Mouse (Mus musculus) layer of hippocampus, adult 2 months (tissue): Measurements from ENCODE around the gene Mcpt9. TPM values are rescaled to one million over a fixed set of nuclear protein-coding genes. Genes with fewer than 3 reads are reported as not detected.
A peak's percentile ranks its signal among the peaks of the same experiment; 100 is the strongest.
"Not testable (repeated sequence)": the region's sequence is repeated elsewhere in the genome, so short reads cannot be mapped to it uniquely, and the experiment has no call there.

ENCODE experiments used
- DNase-seq, 2 experiments: peaks; one replicate each; pipeline ENCODE4 v3.0.0; 2022; ENCODE audit warnings: low spot score in 2 of 2
- H3K27ac ChIP-seq: fragments of 200-600 bp; 2 replicates; pipeline ENCODE4 v1.8.1; 2022
- H3K4me3 ChIP-seq: fragments of 200-600 bp; 2 replicates; pipeline ENCODE4 v1.8.1; 2022; ENCODE audit warnings: mild to moderate bottlenecking
- CTCF ChIP-seq: fragments of 200-600 bp; conservative IDR thresholded peaks from 2 replicates; pipeline ENCODE4 v1.8.1; 2022; ENCODE audit warnings: antibody characterized with exemption, mild to moderate bottlenecking, moderate library complexity
- long read RNA-seq, 2 experiments: library from polyadenylated mRNA; stranded (forward); transcript quantifications; one replicate each; pipeline ENCODE4 v2.0.0; 2021; ENCODE audit warnings: borderline mapping rate in 2 of 2
- total RNA-seq, 2 experiments: library from RNA; stranded (reverse); gene quantifications; 2 replicates each; pipeline ENCODE4 v1.2.3; 2021

The Mcpt9 gene
- not detected for total RNA-seq
- long read RNA-seq, experiment 1, result 0 reads
- long read RNA-seq, experiment 2, result 0 reads

DNA sequence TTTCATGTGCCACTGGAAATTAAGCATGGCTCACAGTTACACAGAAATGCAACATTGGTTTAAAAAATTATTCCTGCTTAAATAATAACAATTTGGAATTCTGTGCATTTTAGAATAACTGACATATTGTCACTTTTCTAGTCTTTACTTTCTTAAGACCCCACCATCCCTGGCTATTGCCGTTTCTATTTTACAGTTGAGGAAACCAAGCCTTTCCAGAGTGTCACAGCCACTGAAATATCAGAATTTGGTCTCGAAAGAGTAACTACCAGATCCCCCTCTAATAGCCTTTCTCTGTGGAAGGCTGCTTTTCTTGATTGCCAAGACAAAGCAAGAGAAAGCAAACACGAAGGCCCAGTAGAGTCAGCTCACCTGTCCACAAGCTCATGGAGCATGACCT, at the start of gene Mcpt9:
Gene Mcpt9, minus strand, starts transcription at position 101 of the 400 bp plus-strand sequence.
- H3K27ac ChIP-seq, H3K4me3 ChIP-seq, DNase-seq: not testable (repeated sequence)

- not testable (repeated sequence) for H3K27ac ChIP-seq, H3K4me3 ChIP-seq, DNase-seq
Measured at GRCm38 (mm10) chr14:56062213-56062612, 31.9 kb upstream of the Mcpt9 start, which contains the start of gene Mcpt4. Gene Mcpt4, minus strand, starts transcription at chr14:56062313.

DNA sequence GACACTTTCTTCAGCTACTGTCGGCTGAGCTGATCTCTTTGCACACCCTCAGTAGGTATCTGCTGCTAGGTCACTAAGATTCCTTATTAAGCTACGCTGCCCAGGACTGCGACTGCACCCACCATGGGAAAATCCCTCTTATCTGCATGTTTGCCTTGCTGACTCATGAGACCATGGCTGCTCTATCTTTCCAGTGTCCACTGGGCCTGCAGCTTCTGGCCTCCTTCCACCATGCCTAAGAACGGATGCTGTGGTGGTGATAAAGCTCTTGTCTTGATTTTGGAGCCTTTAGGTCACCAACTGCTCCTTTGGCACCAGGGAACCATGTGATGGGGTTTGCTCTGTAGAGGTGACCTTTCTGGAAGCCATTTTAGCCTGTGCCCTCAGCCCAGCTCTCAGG, 27.4 kb upstream of the Mcpt9 start:
- no peak overlapping the region for H3K27ac ChIP-seq
- DNase-seq, result no peak

GRCm38 (mm10) chr14:56055408-56055807, 25.1 kb upstream of the Mcpt9 start:
- no peak for DNase-seq
- no peak overlapping the region for H3K4me3 ChIP-seq
- peak; percentile 24; the same call in 1 of the 2 replicates for TF ChIP-seq CTCF

More for the DNA sequence above, 27.4 kb upstream of the Mcpt9 start:
- TF ChIP-seq CTCF, result no peak
- no peak overlapping the region for H3K4me3 ChIP-seq

DNA sequence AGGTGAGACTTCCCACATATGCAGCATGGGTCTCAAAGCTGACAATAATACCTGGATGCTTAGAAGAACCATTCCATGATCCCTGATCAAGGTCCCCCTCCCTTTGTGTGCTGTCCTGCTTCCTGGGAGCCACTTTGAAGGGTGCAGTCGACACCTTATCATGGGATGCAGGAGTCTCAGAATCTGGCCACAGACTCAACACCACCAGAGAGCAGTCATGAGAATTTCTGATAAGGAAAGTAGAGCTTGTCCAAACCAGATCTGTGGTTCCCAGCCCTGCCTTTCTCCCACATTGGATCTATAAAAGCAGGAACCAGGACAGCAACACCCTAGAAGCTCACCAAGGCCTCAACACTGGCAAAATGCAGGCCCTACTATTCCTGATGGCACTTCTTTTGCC, 11.5 kb upstream of the Mcpt9 start, which contains the start of gene Mcpt2:
Gene Mcpt2, plus strand, starts transcription at position 250 of the 400 bp plus-strand sequence.
- H3K4me3 ChIP-seq, H3K27ac ChIP-seq, DNase-seq: not testable (repeated sequence)

More at GRCm38 (mm10) chr14:56055408-56055807, 25.1 kb upstream of the Mcpt9 start:
- H3K27ac ChIP-seq, result no peak overlapping the region

- no peak for DNase-seq
- no peak for TF ChIP-seq CTCF
- Histone ChIP-seq H3K4me3 (no peak overlapping the region), H3K27ac (no peak overlapping the region)
Measured at GRCm38 (mm10) chr14:56034433-56034832, 4.1 kb upstream of the Mcpt9 start.

DNA sequence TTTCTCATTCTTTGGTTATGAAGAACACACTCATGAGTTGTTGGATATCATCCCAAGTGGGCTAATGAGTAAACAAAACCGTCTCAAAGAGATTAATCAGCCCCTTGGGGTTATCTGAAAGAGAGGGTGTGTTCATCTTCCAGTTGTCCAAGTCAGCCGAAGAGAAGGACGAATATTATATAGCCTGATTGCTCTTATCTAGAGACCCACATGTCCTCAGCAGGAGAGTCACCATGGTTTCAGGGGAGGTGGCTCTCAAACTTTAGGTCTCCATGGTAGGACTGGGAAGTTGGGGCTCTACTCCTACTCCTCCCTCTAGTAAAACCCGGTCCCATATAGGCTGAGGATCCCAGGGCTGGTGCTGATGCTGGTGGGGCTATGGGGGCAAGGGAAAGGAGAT, 9.0 kb downstream of the Mcpt9 start:
- H3K27ac ChIP-seq, H3K4me3 ChIP-seq, DNase-seq: not testable (repeated sequence)

DNA sequence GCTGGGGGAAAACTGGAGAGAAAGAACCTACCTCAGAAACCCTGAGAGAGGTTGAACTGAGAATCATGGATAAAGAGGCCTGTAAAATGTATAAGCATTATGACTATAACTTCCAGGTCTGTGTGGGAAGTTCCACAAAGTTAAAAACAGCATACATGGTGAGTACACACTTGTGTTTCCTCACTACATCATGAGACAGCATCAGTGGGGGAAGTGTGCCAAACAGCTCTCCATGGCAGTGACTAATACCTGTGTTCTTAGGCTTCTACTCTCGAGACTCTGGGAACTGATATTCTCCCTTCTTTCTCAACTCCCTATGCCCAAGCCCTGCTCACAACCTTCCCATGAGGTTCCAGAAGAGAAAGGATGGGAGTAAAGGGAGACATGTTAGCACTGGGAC, 10.8 kb downstream of the Mcpt9 start:
- TF ChIP-seq CTCF, result no peak
- no peak for DNase-seq
- no peak overlapping the region for H3K27ac ChIP-seq
- H3K4me3 ChIP-seq, result no peak overlapping the region

- not testable (repeated sequence) for H3K27ac ChIP-seq, DNase-seq, H3K4me3 ChIP-seq
Measured at GRCm38 (mm10) chr14:56017671-56018070, 12.6 kb downstream of the Mcpt9 start, which contains the start of gene Mcpt1. Gene Mcpt1, plus strand, starts transcription at chr14:56017971.

DNA sequence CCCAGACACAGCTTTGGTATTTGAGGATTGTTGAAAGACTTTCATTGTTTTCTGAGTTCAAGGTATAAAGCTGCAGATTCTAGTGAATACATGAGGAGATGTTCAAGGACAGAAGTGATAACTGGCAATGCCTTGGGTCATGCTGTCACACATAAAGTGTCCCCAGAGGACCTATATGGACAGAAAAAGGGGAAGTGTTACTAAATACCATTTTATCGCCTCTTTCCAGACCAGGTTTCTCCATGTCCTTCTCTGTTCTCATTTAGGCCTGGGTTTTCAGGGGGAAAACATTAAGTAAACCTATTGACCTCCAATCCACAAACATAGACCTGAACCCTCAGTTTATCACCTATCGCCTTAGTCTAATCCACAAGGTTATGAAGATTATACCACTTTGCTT, 16.4 kb downstream of the Mcpt9 start:
- TF ChIP-seq CTCF, result no peak

GRCm38 (mm10) chr14:56013147-56013546, 17.1 kb downstream of the Mcpt9 start:
- DNase-seq, result no peak
- Histone ChIP-seq H3K27ac (no peak overlapping the region), H3K4me3 (no peak overlapping the region)
- TF ChIP-seq CTCF, result no peak

More for the DNA sequence above, 16.4 kb downstream of the Mcpt9 start:
- Histone ChIP-seq H3K4me3 (no peak overlapping the region), H3K27ac (no peak overlapping the region)
- no peak for DNase-seq

GRCm38 (mm10) chr14:55987464-55987863, 42.8 kb downstream of the Mcpt9 start:
- not testable (repeated sequence) for DNase-seq, H3K27ac ChIP-seq

More at GRCm38 (mm10) chr14:55987464-55987863, 42.8 kb downstream of the Mcpt9 start:
- H3K4me3 ChIP-seq, result not testable (repeated sequence)

Other genes with a start within 250 kb of the Mcpt9 start
- 1 to 10 TPM; 4.4 to 5.6 TPM for gene Adcy4, start 246.4 kb downstream of the Mcpt9 start, total RNA-seq
- 1 to 10 TPM; 1.2 to 2.9 TPM for gene Ripk3, start 241.6 kb downstream of the Mcpt9 start, total RNA-seq
- gene Nfatc4, start 207.4 kb downstream of the Mcpt9 start, total RNA-seq, result 1 to 10 TPM; 2.6 TPM
- 1 to 10 TPM; 7.9 to 8.9 TPM for gene Nynrin, start 176.5 kb downstream of the Mcpt9 start, total RNA-seq
- under 1 TPM; 0.32 to 0.54 TPM for gene Cbln3, start 146.1 kb downstream of the Mcpt9 start, total RNA-seq
- gene Khnyn, start 145.5 kb downstream of the Mcpt9 start, total RNA-seq, result 10 to 100 TPM; 13.2 to 14.7 TPM
- 10 to 100 TPM; 63.5 to 78.7 TPM for gene Sdr39u1, start 130.2 kb downstream of the Mcpt9 start, total RNA-seq
- under 1 TPM in 1 of 2 experiments, not detected in 1; 0.69 TPM for gene Cma1, start 85.8 kb downstream of the Mcpt9 start, total RNA-seq
- gene Cma2, start 79.5 kb downstream of the Mcpt9 start, total RNA-seq, result not detected
- gene Mcpt1, start 12.5 kb downstream of the Mcpt9 start, total RNA-seq, result not detected
- not detected for gene Mcpt2, start 11.5 kb upstream of the Mcpt9 start, total RNA-seq
- gene Mcpt4, start 31.8 kb upstream of the Mcpt9 start, total RNA-seq, result under 1 TPM; 0.54 to 1.00 TPM
- not detected for gene Mcpt8, start 54.8 kb upstream of the Mcpt9 start, total RNA-seq
- not detected for gene Ctsg, start 72.1 kb upstream of the Mcpt9 start, total RNA-seq
- gene Gzme, start 90.1 kb upstream of the Mcpt9 start, total RNA-seq, result not detected
- gene Gzmd, start 102.1 kb upstream of the Mcpt9 start, total RNA-seq, result not detected
- not detected for gene Gzmg, start 129.1 kb upstream of the Mcpt9 start, total RNA-seq
- gene Gzmn, start 144.1 kb upstream of the Mcpt9 start, total RNA-seq, result not detected
- gene Gzmf, start 180.9 kb upstream of the Mcpt9 start, total RNA-seq, result not detected
- not detected for gene Gzmc, start 204.2 kb upstream of the Mcpt9 start, total RNA-seq
- gene Gzmb, start 231.8 kb upstream of the Mcpt9 start, total RNA-seq, result not detected